Mouse (Mus musculus): Measurements from ENCODE around the gene Magi3. TPM values are rescaled to one million over a fixed set of nuclear protein-coding genes. Genes with fewer than 3 reads are reported as not detected.

Magi3 gene
- polyA plus RNA-seq, 1 experiment from 2014 or later, result 10.0 TPM

- H3K9me3 ChIP-seq (ENCODE audit: control insufficient read depth, low read length), result no peaks in the 10 kb centered on the region
- no peak for DNase-seq (ENCODE audit: low spot score)
- H3K36me3 ChIP-seq (ENCODE audit: control insufficient read depth, insufficient read depth, low read length), result 0 out of 2 replicates have a peak, but pooled peaks cover 8% of the 10 kb centered on the region
- no peak overlapping the region for H3K4me3 ChIP-seq (ENCODE audit: low read depth, low read length)
- H3K4me2 ChIP-seq (ENCODE audit: low read length), result no peak overlapping the region
- H3K9ac ChIP-seq (ENCODE audit: low read length), result no peak overlapping the region
- no peak overlapping the region for H3K27ac ChIP-seq (ENCODE audit: low read depth)
- 95% methylated on average over 1 of the region's 1 CpGs for WGBS
- H3K4me1 ChIP-seq (replicated peaks; ENCODE audit: control insufficient read depth, insufficient read depth, low read length), result no peaks in the 10 kb centered on the region
- no peak for ATAC-seq (replicated peaks; ENCODE audit: low FRiP score, low TSS enrichment, low read depth)
- H3K27me3 ChIP-seq (replicated peaks; ENCODE audit: control insufficient read depth, insufficient read depth, low read length), result no peaks in the 10 kb centered on the region
Measured at GRCm38 (mm10) chr3:104032747-104033146, 187.4 kb downstream of the Magi3 start.

- 84% methylated on average over 1 of the region's 1 CpGs for WGBS
- DNase-seq (ENCODE audit: low spot score) (no peak), ATAC-seq (replicated peaks; ENCODE audit: low FRiP score, low TSS enrichment, low read depth) (no peak)
- Histone ChIP-seq H3K9me3 (ENCODE audit: control insufficient read depth, low read length) (no peaks in the 10 kb centered on the region), H3K4me3 (ENCODE audit: low read depth, low read length) (no peak overlapping the region), H3K27ac (ENCODE audit: low read depth) (no peak overlapping the region), H3K36me3 (ENCODE audit: control insufficient read depth, insufficient read depth, low read length) (peaks cover 13% of the 10 kb centered on the region; the same call in 1 of the 2 replicates), H3K27me3 (replicated peaks; ENCODE audit: control insufficient read depth, insufficient read depth, low read length) (no peaks in the 10 kb centered on the region), H3K4me1 (replicated peaks; ENCODE audit: control insufficient read depth, insufficient read depth, low read length) (no peaks in the 10 kb centered on the region), H3K9ac (ENCODE audit: low read length) (no peak overlapping the region), H3K4me2 (ENCODE audit: low read length) (no peak overlapping the region)
Measured at GRCm38 (mm10) chr3:104032086-104032485, 188.1 kb downstream of the Magi3 start.

- Histone ChIP-seq H3K4me3 (ENCODE audit: low read depth, low read length) (no peak overlapping the region), H3K9me3 (ENCODE audit: control insufficient read depth, low read length) (no peaks in the 10 kb centered on the region), H3K36me3 (ENCODE audit: control insufficient read depth, insufficient read depth, low read length) (peaks cover 20% of the 10 kb centered on the region; the same call in 1 of the 2 replicates), H3K4me2 (ENCODE audit: low read length) (no peak overlapping the region), H3K9ac (ENCODE audit: low read length) (no peak overlapping the region), H3K27me3 (replicated peaks; ENCODE audit: control insufficient read depth, insufficient read depth, low read length) (no peaks in the 10 kb centered on the region), H3K4me1 (replicated peaks; ENCODE audit: control insufficient read depth, insufficient read depth, low read length) (no peaks in the 10 kb centered on the region), H3K27ac (ENCODE audit: low read depth) (no peak overlapping the region)
- ATAC-seq (replicated peaks; ENCODE audit: low FRiP score, low TSS enrichment, low read depth), result no peak
- no peak for DNase-seq (ENCODE audit: low spot score)
- WGBS, result 71% methylated on average over 3 of the region's 3 CpGs
Measured at GRCm38 (mm10) chr3:104026938-104027337, 193.2 kb downstream of the Magi3 start.

GRCm38 (mm10) chr3:104020101-104020500, 200.1 kb downstream of the Magi3 start:
- Histone ChIP-seq H3K27ac (ENCODE audit: low read depth) (peak overlapping the region; percentile 6; the same call in 1 of the 2 replicates), H3K4me1 (replicated peaks; ENCODE audit: control insufficient read depth, insufficient read depth, low read length) (no peaks in the 10 kb centered on the region; the same call in 1 of the 2 replicates), H3K9ac (ENCODE audit: low read length) (no peak overlapping the region), H3K27me3 (replicated peaks; ENCODE audit: control insufficient read depth, insufficient read depth, low read length) (no peaks in the 10 kb centered on the region), H3K9me3 (ENCODE audit: control insufficient read depth, low read length) (no peaks in the 10 kb centered on the region), H3K4me3 (ENCODE audit: low read depth, low read length) (no peak overlapping the region), H3K36me3 (ENCODE audit: control insufficient read depth, insufficient read depth, low read length) (peaks cover 58% of the 10 kb centered on the region), H3K4me2 (ENCODE audit: low read length) (no peak overlapping the region)
- DNase-seq (ENCODE audit: low spot score), result no peak
- ATAC-seq (replicated peaks; ENCODE audit: low FRiP score, low TSS enrichment, low read depth), result no peak
- 72% methylated on average over 12 of the region's 12 CpGs for WGBS

GRCm38 (mm10) chr3:104019453-104019852, 200.7 kb downstream of the Magi3 start:
- peaks cover 58% of the 10 kb centered on the region for H3K36me3 ChIP-seq (ENCODE audit: control insufficient read depth, insufficient read depth, low read length)
- H3K27me3 ChIP-seq (replicated peaks; ENCODE audit: control insufficient read depth, insufficient read depth, low read length), result no peaks in the 10 kb centered on the region
- no peak for ATAC-seq (replicated peaks; ENCODE audit: low FRiP score, low TSS enrichment, low read depth)
- H3K9ac ChIP-seq (ENCODE audit: low read length), result no peak overlapping the region
- H3K4me1 ChIP-seq (replicated peaks; ENCODE audit: control insufficient read depth, insufficient read depth, low read length), result no peaks in the 10 kb centered on the region; the same call in 1 of the 2 replicates
- WGBS, result 60% methylated on average over 4 of the region's 4 CpGs
- no peak overlapping the region for H3K4me2 ChIP-seq (ENCODE audit: low read length)
- H3K4me3 ChIP-seq (ENCODE audit: low read depth, low read length), result no peak overlapping the region
- no peaks in the 10 kb centered on the region for H3K9me3 ChIP-seq (ENCODE audit: control insufficient read depth, low read length)
- no peak overlapping the region for H3K27ac ChIP-seq (ENCODE audit: low read depth)
- no peak for DNase-seq (ENCODE audit: low spot score)

- H3K9me3 ChIP-seq (ENCODE audit: control insufficient read depth, low read length), result no peaks in the 10 kb centered on the region
- peaks cover 49% of the 10 kb centered on the region for H3K36me3 ChIP-seq (ENCODE audit: control insufficient read depth, insufficient read depth, low read length)
- H3K4me1 ChIP-seq (replicated peaks; ENCODE audit: control insufficient read depth, insufficient read depth, low read length), result no peaks in the 10 kb centered on the region; the same call in 1 of the 2 replicates
- 87% methylated on average over 3 of the region's 3 CpGs for WGBS
- DNase-seq (ENCODE audit: low spot score) (no peak), ATAC-seq (replicated peaks; ENCODE audit: low FRiP score, low TSS enrichment, low read depth) (no peak)
- no peaks in the 10 kb centered on the region for H3K27me3 ChIP-seq (replicated peaks; ENCODE audit: control insufficient read depth, insufficient read depth, low read length)
- no peak overlapping the region for H3K4me2 ChIP-seq (ENCODE audit: low read length)
- H3K27ac ChIP-seq (ENCODE audit: low read depth), result no peak overlapping the region
- no peak overlapping the region for H3K9ac ChIP-seq (ENCODE audit: low read length)
- no peak overlapping the region for H3K4me3 ChIP-seq (ENCODE audit: low read depth, low read length)
Measured at GRCm38 (mm10) chr3:104017931-104018330, 202.2 kb downstream of the Magi3 start.

GRCm38 (mm10) chr3:104011972-104012371, 208.2 kb downstream of the Magi3 start:
- WGBS, result 96% methylated on average over 2 of the region's 2 CpGs
- H3K9me3 ChIP-seq (ENCODE audit: control insufficient read depth, low read length), result no peaks in the 10 kb centered on the region
- no peaks in the 10 kb centered on the region for H3K4me1 ChIP-seq (replicated peaks; ENCODE audit: control insufficient read depth, insufficient read depth, low read length)
- ATAC-seq (replicated peaks; ENCODE audit: low FRiP score, low TSS enrichment, low read depth) (no peak), DNase-seq (ENCODE audit: low spot score) (no peak)
- no peak overlapping the region for H3K27ac ChIP-seq (ENCODE audit: low read depth)
- H3K4me2 ChIP-seq (ENCODE audit: low read length), result no peak overlapping the region
- no peak overlapping the region for H3K4me3 ChIP-seq (ENCODE audit: low read depth, low read length)
- H3K27me3 ChIP-seq (replicated peaks; ENCODE audit: control insufficient read depth, insufficient read depth, low read length), result no peaks in the 10 kb centered on the region
- H3K36me3 ChIP-seq (ENCODE audit: control insufficient read depth, insufficient read depth, low read length), result peaks cover 45% of the 10 kb centered on the region
- no peak overlapping the region for H3K9ac ChIP-seq (ENCODE audit: low read length)

- H3K9ac ChIP-seq (ENCODE audit: low read length), result no peak overlapping the region
- no peaks in the 10 kb centered on the region for H3K27me3 ChIP-seq (replicated peaks; ENCODE audit: control insufficient read depth, insufficient read depth, low read length)
- H3K4me3 ChIP-seq (ENCODE audit: low read depth, low read length), result no peak overlapping the region
- no peaks in the 10 kb centered on the region for H3K4me1 ChIP-seq (replicated peaks; ENCODE audit: control insufficient read depth, insufficient read depth, low read length)
- H3K27ac ChIP-seq (ENCODE audit: low read depth), result no peak overlapping the region
- no peak for DNase-seq (ENCODE audit: low spot score)
- 93% methylated on average over 5 of the region's 5 CpGs for WGBS
- H3K36me3 ChIP-seq (ENCODE audit: control insufficient read depth, insufficient read depth, low read length), result peaks cover 46% of the 10 kb centered on the region
- no peak overlapping the region for H3K4me2 ChIP-seq (ENCODE audit: low read length)
- no peak for ATAC-seq (replicated peaks; ENCODE audit: low FRiP score, low TSS enrichment, low read depth)
- no peaks in the 10 kb centered on the region for H3K9me3 ChIP-seq (ENCODE audit: control insufficient read depth, low read length)
Measured at GRCm38 (mm10) chr3:104009924-104010662, 210.1 kb downstream of the Magi3 start.

GRCm38 (mm10) chr3:104007479-104007878, 212.7 kb downstream of the Magi3 start:
- H3K36me3 ChIP-seq (ENCODE audit: control insufficient read depth, insufficient read depth, low read length), result peaks cover 64% of the 10 kb centered on the region
- H3K27ac ChIP-seq (ENCODE audit: low read depth), result no peak overlapping the region
- H3K9me3 ChIP-seq (ENCODE audit: control insufficient read depth, low read length), result no peaks in the 10 kb centered on the region
- no peak for DNase-seq (ENCODE audit: low spot score)
- H3K9ac ChIP-seq (ENCODE audit: low read length), result no peak overlapping the region
- no peak for ATAC-seq (replicated peaks; ENCODE audit: low FRiP score, low TSS enrichment, low read depth)
- no peaks in the 10 kb centered on the region for H3K4me1 ChIP-seq (replicated peaks; ENCODE audit: control insufficient read depth, insufficient read depth, low read length)
- H3K4me3 ChIP-seq (ENCODE audit: low read depth, low read length), result no peak overlapping the region
- H3K27me3 ChIP-seq (replicated peaks; ENCODE audit: control insufficient read depth, insufficient read depth, low read length), result no peaks in the 10 kb centered on the region
- 88% methylated on average over 8 of the region's 8 CpGs for WGBS
- H3K4me2 ChIP-seq (ENCODE audit: low read length), result no peak overlapping the region

Measured in intestine, embryonic 14.5 days (tissue).